Mouse (Mus musculus): ENCODE data around the gene Rps6ka1. TPM values are rescaled to one million over a fixed set of nuclear protein-coding genes. Genes with fewer than 3 reads are reported as not detected.

Rps6ka1 gene
- polyA plus RNA-seq, 1 experiment from 2014 or later = 42.2 TPM

DNA sequence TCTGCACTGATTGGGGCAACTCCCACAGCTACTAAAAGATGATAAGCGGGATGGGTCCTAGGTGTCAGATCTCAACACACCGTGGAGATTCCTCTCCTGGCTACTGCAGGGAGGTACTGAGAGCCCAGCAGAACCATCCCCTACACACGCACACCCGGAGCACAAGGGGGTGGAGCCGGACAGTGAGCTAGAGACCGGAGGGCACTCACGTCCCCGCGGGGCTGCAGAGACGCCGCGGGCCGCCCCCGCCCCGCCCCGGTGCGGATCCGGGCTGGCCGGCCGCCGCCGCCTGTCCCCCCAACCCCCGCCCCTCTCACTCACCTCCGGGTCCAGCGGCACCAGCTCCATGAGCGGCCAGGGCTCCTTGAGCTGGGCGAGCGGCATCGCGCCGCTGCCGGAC is 348 bp downstream of the Rps6ka1 start:
- peak; percentile 60 for ATAC-seq (ENCODE audit: low FRiP score, low read depth)
- WGBS = 0% methylated on average over 20 of the region's 32 CpGs
- Histone ChIP-seq H3K4me3 (peak overlapping the region; percentile 85), H3K27me3 (no peaks in the 10 kb centered on the region), H3K4me2 (replicated peaks) (peak overlapping the region; percentile 89), H3K9me3 (no peaks in the 10 kb centered on the region), H3K4me1 (peaks cover 33% of the 10 kb centered on the region), H3K9ac (peak overlapping the region; percentile 93), H3K36me3 (no peaks in the 10 kb centered on the region), H3K27ac (peak overlapping the region; percentile 90)

DNA sequence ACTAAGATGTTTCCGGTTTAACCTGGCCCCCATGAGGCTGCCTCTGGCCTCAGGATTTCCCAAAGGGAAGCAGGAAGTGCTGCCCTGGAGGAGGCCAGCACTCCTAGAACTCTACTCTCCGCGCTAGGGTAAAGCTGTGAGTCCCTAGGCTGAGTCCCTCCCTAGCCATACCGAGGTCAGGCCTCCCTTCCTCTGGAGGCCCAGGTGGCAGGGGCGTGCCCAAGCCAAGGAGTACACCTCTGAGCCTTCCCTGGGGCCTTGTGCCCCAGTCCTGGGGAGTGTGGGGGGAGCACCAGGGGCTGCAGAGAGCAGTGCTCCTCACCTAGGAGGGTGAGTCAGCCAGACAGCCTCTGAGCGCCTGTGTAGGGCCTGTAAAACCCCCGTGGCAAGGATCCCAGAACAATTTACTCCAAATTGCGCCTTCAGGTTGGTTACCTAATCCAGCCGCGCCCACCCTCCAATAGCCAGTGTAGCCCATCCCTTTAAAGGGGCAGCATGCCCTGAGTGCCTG is 1.6 kb downstream of the Rps6ka1 start:
- H3K9ac ChIP-seq = peak overlapping the region; percentile 93
- H3K36me3 ChIP-seq = no peaks in the 10 kb centered on the region; the same call in 1 of the 2 replicates
- peaks cover 33% of the 10 kb centered on the region for H3K4me1 ChIP-seq
- peak overlapping the region; percentile 89 for H3K4me2 ChIP-seq (replicated peaks)
- H3K9me3 ChIP-seq = no peaks in the 10 kb centered on the region
- H3K27me3 ChIP-seq = no peaks in the 10 kb centered on the region
- 6% methylated on average over 10 of the region's 10 CpGs for WGBS
- peak; percentile 44; the same call in 1 of the 2 replicates for ATAC-seq (ENCODE audit: low FRiP score, low read depth)
- H3K4me3 ChIP-seq = peak overlapping the region; percentile 85
- H3K27ac ChIP-seq = peak overlapping the region; percentile 77; the same call in 1 of the 2 replicates

DNA sequence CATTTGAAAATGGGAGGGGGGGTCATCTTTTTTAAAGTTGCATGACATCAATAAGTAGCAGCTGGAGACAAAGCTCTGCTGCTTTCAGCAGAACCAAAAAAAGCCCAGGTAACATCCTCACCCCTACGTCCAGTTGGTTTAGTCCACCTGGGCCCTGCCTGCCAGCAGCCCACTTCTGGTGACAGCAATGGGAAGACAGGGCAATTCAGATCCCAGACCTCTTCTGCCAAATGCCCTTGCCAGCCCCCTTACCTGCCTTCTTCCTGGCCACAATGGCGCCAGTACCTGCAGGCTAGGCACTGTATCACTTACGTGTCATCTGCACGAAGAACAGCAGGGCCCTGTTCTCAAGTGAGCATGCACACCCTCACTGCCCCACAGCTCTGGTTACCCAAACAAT is 2.3 kb downstream of the Rps6ka1 start:
- peak overlapping the region; percentile 77; the same call in 1 of the 2 replicates for H3K27ac ChIP-seq
- 74% methylated on average over 4 of the region's 4 CpGs for WGBS
- H3K27me3 ChIP-seq = no peaks in the 10 kb centered on the region
- peak overlapping the region; percentile 85 for H3K4me3 ChIP-seq
- H3K4me2 ChIP-seq (replicated peaks) = peak overlapping the region; percentile 89
- no peak for ATAC-seq (ENCODE audit: low FRiP score, low read depth)
- peaks cover 33% of the 10 kb centered on the region for H3K4me1 ChIP-seq
- no peaks in the 10 kb centered on the region for H3K9me3 ChIP-seq
- peaks cover 6% of the 10 kb centered on the region for H3K36me3 ChIP-seq
- H3K9ac ChIP-seq = peak overlapping the region; percentile 93

DNA sequence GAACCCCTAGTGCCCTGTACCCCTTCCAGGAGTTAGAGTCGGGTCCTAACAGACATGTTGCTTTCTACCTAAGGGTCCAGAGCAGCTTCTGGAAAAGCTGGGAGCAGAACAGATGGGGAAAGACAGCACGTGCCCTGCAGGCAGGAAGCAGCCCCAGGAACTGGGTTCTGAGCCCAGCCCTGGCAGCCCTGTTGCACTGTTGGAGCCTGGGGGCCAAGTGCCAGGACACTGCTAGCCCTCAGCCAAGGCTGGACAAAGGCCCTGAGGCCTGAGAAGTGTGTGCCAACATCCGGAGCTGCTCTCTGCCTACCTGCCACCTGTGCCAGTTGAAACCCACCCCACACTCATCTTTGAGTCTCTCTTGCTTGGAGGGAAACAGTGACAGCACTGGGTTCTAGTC is 2.7 kb downstream of the Rps6ka1 start:
- WGBS = 82% methylated on average over 3 of the region's 3 CpGs
- H3K4me1 ChIP-seq = peaks cover 33% of the 10 kb centered on the region
- no peaks in the 10 kb centered on the region for H3K27me3 ChIP-seq
- H3K27ac ChIP-seq = no peak overlapping the region
- ATAC-seq (ENCODE audit: low FRiP score, low read depth) = no peak
- H3K4me2 ChIP-seq (replicated peaks) = peak overlapping the region; percentile 89; the same call in 1 of the 2 replicates
- H3K4me3 ChIP-seq = no peak overlapping the region
- H3K9me3 ChIP-seq = no peaks in the 10 kb centered on the region
- H3K36me3 ChIP-seq = peaks cover 8% of the 10 kb centered on the region
- 0 out of 2 replicates have a peak overlapping the region, but pooled peaks have one; percentile 26 for H3K9ac ChIP-seq

DNA sequence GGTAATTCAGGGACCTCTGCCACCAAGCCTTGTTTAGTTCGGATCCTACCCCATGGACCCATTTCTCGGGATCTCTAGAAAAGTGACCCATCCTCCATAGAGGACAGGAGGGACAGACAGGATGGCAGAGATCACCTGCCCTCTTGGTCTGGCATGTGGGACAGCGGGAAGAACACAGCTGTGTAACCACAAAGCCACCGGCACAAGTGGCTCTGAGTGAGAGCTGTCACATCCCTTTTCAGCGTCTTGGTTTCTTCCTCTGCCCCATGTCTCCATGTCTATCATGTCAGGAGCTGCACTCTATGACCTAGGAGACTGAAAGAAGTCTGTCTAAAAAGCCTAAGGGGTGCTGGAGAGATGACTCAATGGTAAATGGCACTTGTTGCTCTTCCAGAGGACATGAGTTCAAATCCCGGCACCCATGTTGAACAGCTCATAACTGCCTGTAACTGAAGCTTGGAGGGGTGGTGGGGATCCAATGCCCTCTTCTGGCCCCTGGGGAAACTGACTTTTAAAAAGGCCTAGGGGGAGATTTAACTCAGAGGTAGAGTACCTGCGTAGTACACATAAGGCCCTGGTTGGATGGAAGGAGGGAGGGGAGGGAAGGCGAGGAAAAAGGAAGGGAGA is 3.4 kb downstream of the Rps6ka1 start:
- Histone ChIP-seq H3K4me2 (replicated peaks) (no peak overlapping the region), H3K9ac (no peak overlapping the region), H3K4me1 (peaks cover 33% of the 10 kb centered on the region), H3K9me3 (no peaks in the 10 kb centered on the region), H3K27me3 (no peaks in the 10 kb centered on the region), H3K4me3 (no peak overlapping the region), H3K36me3 (peaks cover 10% of the 10 kb centered on the region), H3K27ac (no peak overlapping the region)
- no peak for ATAC-seq (ENCODE audit: low FRiP score, low read depth)
- WGBS = 87% methylated on average over 8 of the region's 8 CpGs

DNA sequence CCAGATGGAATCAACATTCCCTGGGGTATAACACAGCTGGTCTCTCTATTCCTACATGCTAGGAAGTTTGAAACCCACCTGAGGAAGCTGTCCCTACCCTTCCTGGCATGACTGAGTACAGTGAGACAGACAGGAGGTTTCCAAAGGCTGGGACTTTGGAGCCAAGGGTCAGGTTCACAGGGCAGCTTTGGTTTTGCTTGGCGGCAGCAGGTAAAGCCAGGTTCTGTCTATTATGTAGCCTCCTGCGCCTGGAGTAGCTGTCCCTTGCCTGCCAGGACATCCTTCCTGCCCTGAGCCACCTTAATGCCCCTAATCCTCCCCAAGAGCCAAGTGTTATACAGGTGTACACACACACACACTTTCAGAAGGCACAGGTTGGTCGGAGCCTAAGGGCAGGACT is 5.7 kb downstream of the Rps6ka1 start:
- Histone ChIP-seq H3K27me3 (no peaks in the 10 kb centered on the region), H3K27ac (no peak overlapping the region), H3K4me2 (replicated peaks) (no peak overlapping the region), H3K36me3 (peaks cover 20% of the 10 kb centered on the region), H3K9ac (peak overlapping the region; percentile 35; the same call in 1 of the 2 replicates), H3K4me1 (peaks cover 21% of the 10 kb centered on the region), H3K9me3 (no peaks in the 10 kb centered on the region), H3K4me3 (no peak overlapping the region)
- WGBS = 88% methylated on average over 3 of the region's 3 CpGs
- ATAC-seq (ENCODE audit: low FRiP score, low read depth) = no peak

DNA sequence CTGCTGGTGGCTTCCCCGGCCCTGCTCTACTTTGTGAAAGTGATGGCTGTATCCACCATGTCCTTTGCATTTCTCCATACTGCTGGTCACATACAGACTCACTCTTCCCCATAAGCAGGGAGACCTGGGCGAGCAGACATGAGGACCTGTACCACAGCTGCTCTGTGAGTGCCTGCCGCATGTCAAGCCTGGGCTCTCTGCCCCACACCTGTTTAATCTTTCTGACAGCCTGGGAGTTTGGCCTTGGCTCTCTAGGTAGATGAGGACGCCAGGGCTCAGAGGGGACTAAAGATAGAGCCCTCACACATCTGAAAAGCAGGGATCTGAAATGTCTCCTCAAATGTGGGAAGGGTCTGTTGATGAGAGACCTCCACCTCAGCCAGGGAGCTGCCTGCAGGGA is 6.2 kb downstream of the Rps6ka1 start:
- H3K9me3 ChIP-seq = no peaks in the 10 kb centered on the region
- H3K4me2 ChIP-seq (replicated peaks) = no peak overlapping the region
- H3K4me1 ChIP-seq = peaks cover 16% of the 10 kb centered on the region
- no peak overlapping the region for H3K4me3 ChIP-seq
- no peaks in the 10 kb centered on the region for H3K27me3 ChIP-seq
- WGBS = 64% methylated on average over 4 of the region's 4 CpGs
- ATAC-seq (ENCODE audit: low FRiP score, low read depth) = no peak
- no peak overlapping the region for H3K27ac ChIP-seq
- no peak overlapping the region for H3K9ac ChIP-seq
- H3K36me3 ChIP-seq = peaks cover 20% of the 10 kb centered on the region

DNA sequence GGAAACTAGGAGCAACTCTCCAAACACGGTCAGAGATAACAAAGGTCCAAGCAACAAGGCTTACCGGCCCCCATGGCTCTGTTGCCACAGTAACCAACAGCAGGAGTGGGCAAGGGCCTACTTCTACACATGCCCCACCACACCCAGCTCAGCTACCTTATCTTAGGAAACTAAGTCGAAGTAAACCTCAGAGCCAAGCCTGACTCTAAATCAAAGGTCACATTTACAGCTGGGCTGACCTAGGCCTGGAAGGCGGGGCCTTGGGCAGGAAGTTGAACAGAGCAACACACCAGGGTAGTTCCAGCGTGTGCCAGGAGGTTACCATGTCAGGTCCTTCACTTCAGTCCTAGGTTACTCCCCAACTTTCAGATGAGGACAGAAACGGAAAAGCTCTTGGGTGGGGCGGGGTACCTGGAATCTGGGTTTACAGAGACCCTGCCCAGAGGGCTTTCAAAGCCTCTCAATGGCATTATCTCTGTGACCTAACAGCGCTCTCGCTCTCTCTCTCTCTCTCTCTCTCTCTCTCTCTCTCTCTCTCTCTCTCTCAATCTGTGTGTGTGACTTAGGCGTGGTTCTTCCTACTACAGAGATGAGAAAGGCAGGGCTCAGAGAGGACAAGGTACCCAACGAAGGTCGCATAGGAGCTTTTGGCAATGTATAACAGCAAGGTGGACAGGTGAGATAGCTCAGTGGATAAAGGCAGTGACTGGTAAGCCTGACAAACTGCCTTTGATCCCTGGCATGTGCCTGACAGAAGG is 8.3 kb downstream of the Rps6ka1 start:
- Histone ChIP-seq H3K9ac (no peak overlapping the region), H3K27ac (no peak overlapping the region), H3K27me3 (no peaks in the 10 kb centered on the region), H3K9me3 (no peaks in the 10 kb centered on the region), H3K4me1 (no peaks in the 10 kb centered on the region), H3K4me2 (replicated peaks) (no peak overlapping the region), H3K36me3 (peaks cover 24% of the 10 kb centered on the region), H3K4me3 (no peak overlapping the region)
- ATAC-seq (ENCODE audit: low FRiP score, low read depth) = no peak
- 66% methylated on average over 12 of the region's 12 CpGs for WGBS

DNA sequence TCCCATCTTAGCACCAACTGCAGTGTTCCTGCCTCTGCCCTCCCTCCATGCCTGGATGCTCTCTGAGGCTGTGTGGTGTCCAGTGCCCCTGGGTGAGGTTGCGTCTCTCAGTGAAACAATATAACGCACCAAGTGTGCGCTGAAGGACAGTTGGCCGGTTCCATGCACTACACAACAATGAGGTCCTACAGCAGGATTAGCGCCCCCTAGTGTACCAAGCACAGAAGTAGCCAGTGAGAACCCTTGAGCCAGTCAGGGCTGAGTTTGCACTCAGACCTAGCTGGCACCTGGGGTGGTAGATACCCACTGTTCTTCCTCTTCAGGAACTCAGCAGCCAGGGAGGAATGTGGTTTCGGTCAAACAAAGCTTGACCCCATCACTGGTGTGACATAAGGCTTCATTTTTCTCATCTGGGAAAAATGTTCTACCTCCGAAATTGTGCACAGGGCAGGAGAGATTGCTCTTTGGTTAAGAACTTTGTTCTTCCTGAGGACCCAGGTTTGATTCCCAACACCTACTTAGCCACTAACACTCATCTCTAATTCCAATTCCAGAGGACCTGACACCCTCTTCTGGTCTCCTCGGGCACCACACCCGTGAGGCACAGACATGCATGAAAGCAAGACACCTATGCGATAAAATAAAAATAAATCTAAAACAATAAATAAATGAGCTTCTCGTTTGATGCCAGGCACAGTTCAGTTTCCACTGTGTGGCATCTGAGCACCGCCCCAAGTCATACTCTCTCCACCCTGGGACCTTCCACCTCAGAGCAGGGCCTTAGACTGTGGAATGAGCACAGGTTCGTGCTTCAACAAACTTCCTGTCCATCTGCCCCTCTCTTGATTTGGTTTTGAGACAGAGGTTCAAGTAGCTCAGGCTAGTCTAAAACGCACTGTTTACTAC is 9.5 kb downstream of the Rps6ka1 start:
- H3K4me2 ChIP-seq (replicated peaks) = no peak overlapping the region
- H3K9me3 ChIP-seq = no peaks in the 10 kb centered on the region
- H3K4me3 ChIP-seq = no peak overlapping the region
- H3K27ac ChIP-seq = no peak overlapping the region
- no peaks in the 10 kb centered on the region for H3K4me1 ChIP-seq
- H3K27me3 ChIP-seq = no peaks in the 10 kb centered on the region
- WGBS = 88% methylated on average over 14 of the region's 14 CpGs
- no peak for ATAC-seq (ENCODE audit: low FRiP score, low read depth)
- no peak overlapping the region for H3K9ac ChIP-seq
- H3K36me3 ChIP-seq = peaks cover 25% of the 10 kb centered on the region

DNA sequence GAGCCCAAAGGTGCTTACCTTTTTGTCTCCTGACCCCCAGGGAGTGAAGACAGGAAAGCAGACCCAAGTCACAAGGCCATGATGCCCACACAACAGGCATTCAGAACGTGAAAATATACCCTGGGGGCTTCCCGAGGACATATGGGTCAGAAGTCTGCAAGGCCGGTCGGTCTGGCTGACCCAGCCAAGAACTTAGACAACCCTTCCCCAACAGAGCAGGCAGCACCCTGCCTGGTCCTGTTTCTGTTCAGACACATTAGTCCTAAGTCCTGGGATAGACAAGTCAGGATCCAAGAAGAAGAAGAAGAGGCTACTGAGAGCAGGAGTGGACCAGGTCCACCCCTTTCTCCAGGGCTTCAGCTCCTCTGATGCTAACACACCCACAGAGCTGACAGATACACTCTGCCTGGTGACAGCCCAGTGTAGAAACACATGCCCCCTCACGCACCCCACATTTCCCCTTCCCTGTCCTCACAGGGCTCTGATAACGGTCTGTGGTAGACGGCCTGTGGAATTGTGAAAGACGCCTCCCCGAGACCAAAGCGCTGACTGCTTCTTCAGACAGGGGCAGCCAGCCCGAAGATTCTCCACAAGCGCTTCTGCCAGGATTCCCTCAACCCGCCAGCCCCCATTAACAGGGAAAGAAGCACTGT is 12.6 kb downstream of the Rps6ka1 start:
- Histone ChIP-seq H3K9me3 (no peaks in the 10 kb centered on the region), H3K36me3 (peaks cover 38% of the 10 kb centered on the region), H3K9ac (no peak overlapping the region), H3K4me3 (no peak overlapping the region), H3K27me3 (no peaks in the 10 kb centered on the region), H3K4me2 (replicated peaks) (no peak overlapping the region), H3K27ac (no peak overlapping the region), H3K4me1 (no peaks in the 10 kb centered on the region)
- no peak for ATAC-seq (ENCODE audit: low FRiP score, low read depth)
- WGBS = 77% methylated on average over 13 of the region's 13 CpGs

Data from limb, embryonic 13.5 days (tissue).